Mouse (Mus musculus) midbrain, embryonic 16.5 days (tissue): Measurements from ENCODE around the gene Ppp1r15b. TPM values are rescaled to one million over a fixed set of nuclear protein-coding genes. Genes with fewer than 3 reads are reported as not detected.

Experiments used
- ATAC-seq: fragments of 200-750 bp; cut with Nextera tagmentation; 2 replicates; pipeline ENCODE4 v1.8.0; 2017; ENCODE audit warnings: moderate TSS enrichment
- H3K27ac ChIP-seq: fragments of 300-500 bp; sonication (generic); 2 replicates; pipeline ENCODE4 v1.5.1; 2014; ENCODE audit warnings: mild to moderate bottlenecking, low read length, mixed read lengths
- H3K27me3 ChIP-seq: fragments of 300-500 bp; sonication (generic); 2 replicates; pipeline ENCODE4 v1.6.1; 2014; ENCODE audit warnings: low read depth, low read length, mixed read lengths; ENCODE audit not compliant: control insufficient read depth, insufficient read depth
- H3K36me3 ChIP-seq: fragments of 300-500 bp; sonication (generic); 2 replicates; pipeline ENCODE4 v1.6.1; 2014; ENCODE audit warnings: mild to moderate bottlenecking, low read length, moderate library complexity, mixed read lengths; ENCODE audit not compliant: control insufficient read depth, insufficient read depth
- H3K4me1 ChIP-seq: fragments of 300-500 bp; sonication (generic); 2 replicates; pipeline ENCODE4 v1.6.1; 2014; ENCODE audit warnings: mild to moderate bottlenecking, low read length, mixed read lengths; ENCODE audit not compliant: control insufficient read depth, insufficient read depth
- H3K4me2 ChIP-seq: fragments of 300-500 bp; sonication (generic); 2 replicates; pipeline ENCODE4 v1.6.1; 2014; ENCODE audit warnings: mild to moderate bottlenecking, low read length, mixed read lengths
- H3K4me3 ChIP-seq: fragments of 300-500 bp; sonication (generic); 2 replicates; pipeline ENCODE4 v1.5.1; 2014; ENCODE audit warnings: low read depth, mild to moderate bottlenecking, low read length, moderate library complexity, mixed read lengths
- H3K9ac ChIP-seq: fragments of 300-500 bp; sonication (generic); 2 replicates; pipeline ENCODE4 v1.6.1; 2014; ENCODE audit warnings: low read depth, low read length, mixed read lengths
- H3K9me3 ChIP-seq: fragments of 300-500 bp; sonication (generic); replicated peaks from 2 replicates; pipeline ENCODE4 v1.6.1; 2014; ENCODE audit warnings: mild to moderate bottlenecking, low read length, mixed read lengths; ENCODE audit not compliant: control insufficient read depth, poor library complexity, severe bottlenecking
- WGBS: fragments of 180-500 bp; shearing (Covaris S2); extraction: QIAGEN DNeasy Blood & Tissue Kit; methylation state at CpG from one replicate; pipeline ENCODE4 v1.1.7; 2014; 5-methylcytosine and 5-hydroxymethylcytosine counted together
- polyA plus RNA-seq: library from polyadenylated mRNA; unstranded; fragments of >200 nt; fragmentation: Nextera tagmentation; extraction: Ambion mirVana; gene quantifications from 2 replicates; pipeline ENCODE4 v1.2.1, GENCODE M21; 2015

The Ppp1r15b gene
- polyA plus RNA-seq, 1 experiment from 2014 or later, result 27.7 TPM

DNA sequence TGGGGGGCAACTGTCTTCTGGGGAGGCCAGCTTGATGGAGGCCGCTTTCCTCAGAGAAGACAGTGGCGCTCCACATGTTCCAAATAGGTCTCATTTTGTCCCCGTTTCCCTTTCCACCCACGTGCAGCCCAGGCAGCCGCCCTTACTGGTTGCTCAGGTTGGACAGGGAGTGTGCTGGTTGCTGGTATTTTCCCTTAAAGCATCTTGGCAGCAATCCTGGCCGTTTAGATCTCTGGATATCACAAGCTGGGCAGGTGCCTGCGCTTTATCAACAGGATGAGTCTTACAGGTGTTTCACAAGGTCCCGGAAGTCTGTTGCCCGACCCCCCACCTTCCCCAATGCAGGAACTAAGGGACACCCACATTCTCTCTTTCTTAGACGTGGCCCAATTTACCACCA, 31.1 kb downstream of the Ppp1r15b start:
- Histone ChIP-seq H3K36me3 (no peaks in the 10 kb centered on the region), H3K4me2 (no peak overlapping the region), H3K9ac (no peak overlapping the region), H3K27me3 (peaks cover 21% of the 10 kb centered on the region), H3K4me3 (no peak overlapping the region), H3K27ac (no peak overlapping the region), H3K9me3 (no peaks in the 10 kb centered on the region), H3K4me1 (peaks cover 13% of the 10 kb centered on the region)
- ATAC-seq, result no peak
- 71% methylated on average over 10 of the region's 10 CpGs for WGBS

DNA sequence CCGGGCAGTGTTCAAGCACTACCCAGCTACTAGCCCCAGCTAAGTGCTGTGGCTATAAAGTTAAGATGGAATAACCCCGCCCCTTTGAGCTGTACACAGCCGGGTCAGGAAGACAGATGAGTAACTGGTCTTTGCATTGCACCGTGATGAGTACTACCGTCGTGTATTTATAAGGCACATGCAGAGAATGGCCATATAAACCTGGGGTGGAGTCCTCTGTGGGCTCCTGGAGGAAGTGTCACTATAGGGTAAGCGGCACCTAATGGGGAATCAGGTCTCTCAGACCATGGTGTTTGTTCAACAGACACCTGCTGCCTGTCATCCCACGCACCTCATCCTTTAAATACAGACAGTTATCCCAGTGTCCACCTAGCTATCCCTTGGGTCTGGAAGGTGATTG, 32.0 kb downstream of the Ppp1r15b start:
- H3K4me3 ChIP-seq, result no peak overlapping the region
- H3K27ac ChIP-seq, result no peak overlapping the region
- H3K9ac ChIP-seq, result no peak overlapping the region
- peaks cover 21% of the 10 kb centered on the region for H3K27me3 ChIP-seq
- no peak overlapping the region for H3K4me2 ChIP-seq
- no peak for ATAC-seq
- no peaks in the 10 kb centered on the region for H3K36me3 ChIP-seq
- H3K9me3 ChIP-seq, result no peaks in the 10 kb centered on the region
- H3K4me1 ChIP-seq, result peaks cover 13% of the 10 kb centered on the region
- WGBS, result 55% methylated on average over 8 of the region's 8 CpGs

DNA sequence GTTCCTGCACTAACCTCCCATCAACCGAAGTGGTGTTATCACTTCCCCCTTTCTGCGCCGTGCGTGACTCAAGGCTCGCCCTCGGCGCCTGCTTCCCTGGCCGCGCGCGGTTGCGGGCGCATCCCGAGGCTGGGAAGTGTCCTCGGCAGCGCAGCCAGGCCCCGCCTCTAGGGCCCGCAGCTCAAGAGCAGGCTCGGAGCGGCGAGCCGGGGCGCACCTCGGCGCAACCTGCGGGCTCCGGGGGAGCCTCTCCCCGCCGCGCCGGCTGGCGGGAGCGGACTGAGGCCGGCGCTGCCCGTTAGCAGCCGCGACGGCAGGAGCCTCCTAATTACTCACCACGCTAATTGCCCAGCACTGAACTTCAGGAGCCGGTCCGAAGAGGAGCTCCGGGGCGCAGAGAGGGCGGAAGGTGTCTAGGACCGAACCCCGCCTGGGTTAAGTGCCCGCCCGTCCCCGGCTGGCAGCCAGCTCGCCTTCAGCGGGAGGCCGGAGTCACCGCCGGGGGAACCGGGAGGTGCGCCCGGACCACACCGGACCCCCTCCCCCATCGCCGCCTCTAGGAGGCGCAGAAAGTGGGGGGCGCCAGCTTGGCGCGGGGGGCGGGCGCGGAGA, 33.0 kb downstream of the Ppp1r15b start, which contains the start of gene Plekha6:
Gene Plekha6, plus strand, starts transcription at position 391 of the 612 bp plus-strand sequence.
- Histone ChIP-seq H3K4me3 (peak within 1 kb of the TSS; percentile 59), H3K9me3 (no peaks in the 10 kb centered on the region), H3K27me3 (peaks cover 21% of the 10 kb centered on the region), H3K27ac (no peak within 1 kb of the TSS), H3K4me2 (peak within 1 kb of the TSS; percentile 98), H3K4me1 (peaks cover 13% of the 10 kb centered on the region), H3K36me3 (no peaks in the 10 kb centered on the region), H3K9ac (peak within 1 kb of the TSS; percentile 65)
- no peak; the same call in 1 of the 2 replicates for ATAC-seq
- under 1% methylated on average over 58 of the region's 68 CpGs for WGBS

DNA sequence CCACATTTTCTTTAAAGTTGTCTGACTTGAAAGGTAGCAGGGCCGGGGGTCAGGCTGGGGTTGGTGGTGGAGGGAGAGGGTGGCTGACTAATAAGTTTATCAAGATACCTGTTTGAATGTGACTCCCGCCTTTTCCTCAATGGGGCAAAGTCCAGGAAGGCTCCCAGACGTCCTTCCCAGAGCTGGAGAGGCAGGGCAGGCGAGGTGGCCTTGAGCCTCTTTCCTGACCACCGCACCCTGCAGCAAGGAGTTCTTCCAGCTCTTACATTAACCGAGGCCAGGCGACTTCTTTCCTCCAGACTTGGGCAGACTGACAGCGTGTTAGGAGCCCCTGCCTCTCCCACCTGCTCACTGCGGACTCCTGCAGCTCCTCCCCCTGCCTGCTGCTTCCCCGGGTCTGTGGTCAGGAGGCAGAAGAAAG, 33.7 kb downstream of the Ppp1r15b start:
- 3% methylated on average over 10 of the region's 10 CpGs for WGBS

DNA sequence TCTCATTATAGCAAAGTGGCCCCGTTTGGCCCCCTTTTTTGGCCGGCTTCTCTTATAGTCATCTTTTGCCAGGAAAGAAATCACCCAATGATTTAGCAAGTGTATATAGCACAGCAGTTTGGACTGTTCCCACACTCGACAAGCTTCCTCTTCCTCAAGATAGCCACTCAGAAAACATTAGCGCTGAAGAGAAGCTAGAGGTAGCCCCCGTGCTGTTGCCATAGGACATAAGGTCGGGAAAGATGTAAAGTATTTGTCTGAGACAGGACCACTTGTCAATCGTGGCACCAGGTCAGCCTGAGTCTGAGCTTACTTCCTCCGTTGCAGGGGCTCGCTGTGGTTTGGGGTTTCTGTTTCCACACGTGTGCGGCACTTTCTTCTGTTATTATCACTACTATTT, 34.2 kb downstream of the Ppp1r15b start:
- H3K27me3 ChIP-seq, result peaks cover 21% of the 10 kb centered on the region
- peaks cover 13% of the 10 kb centered on the region for H3K4me1 ChIP-seq
- WGBS, result 37% methylated on average over 11 of the region's 11 CpGs
- H3K9ac ChIP-seq, result no peak overlapping the region
- H3K36me3 ChIP-seq, result no peaks in the 10 kb centered on the region
- no peak overlapping the region for H3K4me3 ChIP-seq
- no peaks in the 10 kb centered on the region for H3K9me3 ChIP-seq
- H3K4me2 ChIP-seq, result no peak overlapping the region
- no peak for ATAC-seq
- no peak overlapping the region for H3K27ac ChIP-seq

More for the DNA sequence above, 33.7 kb downstream of the Ppp1r15b start:
- H3K27ac ChIP-seq, result no peak overlapping the region
- H3K27me3 ChIP-seq, result peaks cover 21% of the 10 kb centered on the region
- H3K9me3 ChIP-seq, result no peaks in the 10 kb centered on the region
- no peak overlapping the region for H3K9ac ChIP-seq
- H3K36me3 ChIP-seq, result no peaks in the 10 kb centered on the region
- no peak for ATAC-seq
- H3K4me2 ChIP-seq, result peak overlapping the region; percentile 98
- peak overlapping the region; percentile 59 for H3K4me3 ChIP-seq
- peaks cover 13% of the 10 kb centered on the region for H3K4me1 ChIP-seq

DNA sequence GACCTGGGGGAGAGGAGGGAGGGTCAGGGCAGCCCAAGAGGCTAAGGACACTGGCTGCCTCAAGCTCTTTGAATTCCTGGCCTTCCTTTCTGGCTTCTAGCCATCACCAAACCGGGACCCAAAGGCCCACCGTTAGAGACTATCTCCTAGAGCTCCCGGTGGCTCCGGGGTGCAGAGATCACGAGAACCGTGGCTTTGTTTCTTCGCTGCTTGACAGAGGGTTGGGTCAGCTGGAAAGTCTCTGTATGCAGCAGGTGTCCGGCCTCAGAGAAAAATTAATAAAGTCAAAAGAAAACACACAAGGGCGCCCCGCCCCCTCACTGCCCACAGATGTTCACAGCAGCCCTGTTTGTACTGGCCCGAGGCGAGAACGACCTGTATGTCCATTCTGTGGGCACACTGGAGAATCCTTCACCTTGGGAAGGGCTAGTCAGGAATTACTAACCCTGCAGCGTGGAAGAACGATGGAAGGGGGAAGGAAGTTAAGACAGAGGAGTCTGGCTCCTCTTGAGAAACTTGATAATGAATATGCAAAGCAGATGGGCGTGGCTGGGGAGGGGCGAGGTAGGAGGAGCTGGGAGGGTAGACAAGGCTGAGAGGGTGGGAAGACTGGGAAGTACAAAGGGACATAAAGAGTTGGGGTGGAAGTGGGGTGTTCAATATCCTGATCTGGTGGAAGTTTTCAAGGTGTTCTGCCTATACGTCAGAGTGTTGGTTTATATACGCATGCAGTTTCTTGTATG, 37.5 kb downstream of the Ppp1r15b start:
- H3K27me3 ChIP-seq, result peaks cover 5% of the 10 kb centered on the region
- 44% methylated on average over 19 of the region's 19 CpGs for WGBS
- H3K9me3 ChIP-seq, result no peaks in the 10 kb centered on the region
- H3K4me1 ChIP-seq, result peaks cover 12% of the 10 kb centered on the region
- no peak overlapping the region for H3K27ac ChIP-seq
- H3K36me3 ChIP-seq, result no peaks in the 10 kb centered on the region
- ATAC-seq, result no peak
- no peak overlapping the region for H3K4me3 ChIP-seq
- H3K4me2 ChIP-seq, result no peak overlapping the region
- no peak overlapping the region for H3K9ac ChIP-seq

DNA sequence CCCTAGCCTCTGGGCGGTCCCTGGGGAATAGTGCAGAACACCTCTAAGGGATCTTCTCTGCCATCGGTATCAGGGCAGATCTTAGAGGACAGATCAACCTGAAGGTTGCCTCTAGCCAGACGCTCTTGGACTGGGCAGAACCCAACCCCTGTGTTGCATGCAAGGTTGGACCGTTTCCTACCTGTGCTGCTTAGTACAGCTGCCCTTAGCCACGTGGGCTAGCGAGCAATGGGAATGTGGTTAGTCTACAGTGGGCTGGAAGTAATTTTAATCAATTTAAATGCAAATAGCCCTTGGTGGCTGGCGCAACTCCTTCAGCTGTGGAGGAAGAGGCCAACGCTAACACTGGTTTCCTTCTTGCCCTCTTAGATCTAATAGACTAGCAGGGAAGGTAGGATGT, 39.3 kb downstream of the Ppp1r15b start:
- Histone ChIP-seq H3K27me3 (no peaks in the 10 kb centered on the region), H3K4me2 (no peak overlapping the region), H3K9ac (no peak overlapping the region), H3K4me3 (no peak overlapping the region), H3K27ac (no peak overlapping the region), H3K9me3 (no peaks in the 10 kb centered on the region), H3K36me3 (no peaks in the 10 kb centered on the region), H3K4me1 (no peaks in the 10 kb centered on the region)
- 63% methylated on average over 8 of the region's 8 CpGs for WGBS
- ATAC-seq, result no peak

DNA sequence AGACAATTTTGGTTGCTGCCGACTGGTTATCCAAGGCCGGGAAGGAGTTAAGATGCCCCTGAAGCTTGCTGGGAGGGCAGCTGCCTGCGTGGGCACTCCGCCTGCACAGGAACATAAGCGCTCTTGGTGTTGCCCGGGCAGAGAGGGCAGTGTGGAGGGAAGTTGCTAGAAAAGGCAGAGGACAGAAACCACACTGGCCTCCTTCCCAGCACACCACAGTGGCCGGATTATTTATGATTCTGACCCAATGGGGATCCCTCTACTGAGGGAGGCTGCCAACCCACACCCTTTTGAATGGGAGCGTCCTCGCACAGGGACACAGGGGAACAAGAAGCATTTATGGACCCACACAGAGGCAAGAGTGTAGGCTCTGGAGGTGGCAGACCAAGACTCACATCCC, 40.4 kb downstream of the Ppp1r15b start:
- H3K9me3 ChIP-seq, result no peaks in the 10 kb centered on the region
- no peak for ATAC-seq
- no peaks in the 10 kb centered on the region for H3K27me3 ChIP-seq
- H3K4me3 ChIP-seq, result no peak overlapping the region
- H3K27ac ChIP-seq, result no peak overlapping the region
- no peak overlapping the region for H3K4me2 ChIP-seq
- 85% methylated on average over 9 of the region's 9 CpGs for WGBS
- H3K9ac ChIP-seq, result no peak overlapping the region
- no peaks in the 10 kb centered on the region for H3K4me1 ChIP-seq
- H3K36me3 ChIP-seq, result no peaks in the 10 kb centered on the region

DNA sequence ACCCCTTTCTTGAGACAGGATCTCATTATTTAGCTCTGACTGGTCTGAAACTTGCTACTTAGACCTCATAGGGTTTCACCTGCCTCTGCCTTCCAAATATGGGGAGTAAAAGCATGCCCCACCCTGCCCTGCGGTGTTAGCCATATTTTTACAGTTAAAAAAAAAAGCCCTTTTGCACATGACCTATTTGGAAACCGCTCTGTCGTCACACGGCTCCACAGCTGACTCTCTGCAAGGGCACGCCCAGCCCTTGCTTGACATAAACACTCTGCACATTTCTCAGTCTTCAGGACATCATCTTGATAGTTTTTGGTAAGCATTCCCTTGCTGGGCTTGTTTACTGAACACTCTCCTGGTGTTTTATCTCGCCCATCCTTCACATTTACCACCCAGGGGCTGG, 44.2 kb downstream of the Ppp1r15b start:
- Histone ChIP-seq H3K9ac (no peak overlapping the region), H3K9me3 (no peaks in the 10 kb centered on the region), H3K4me2 (no peak overlapping the region), H3K36me3 (no peaks in the 10 kb centered on the region), H3K27ac (no peak overlapping the region), H3K27me3 (no peaks in the 10 kb centered on the region), H3K4me1 (no peaks in the 10 kb centered on the region), H3K4me3 (no peak overlapping the region)
- ATAC-seq, result no peak
- 83% methylated on average over 6 of the region's 6 CpGs for WGBS
